Mouse (Mus musculus) liver, postnatal 0 days (tissue): ENCODE measurements around the gene Mtmr3.

Source experiments
- CTCF ChIP-seq: sonication (generic); IDR thresholded peaks from 2 replicates; pipeline ENCODE4 v1.5.1; 2016; ENCODE audit warnings: antibody characterized with exemption, low read depth
- EP300 ChIP-seq: IDR thresholded peaks from 2 replicates; pipeline ENCODE4 v1.6.1; 2016; ENCODE audit warnings: antibody characterized with exemption, low read depth, mild to moderate bottlenecking

DNA sequence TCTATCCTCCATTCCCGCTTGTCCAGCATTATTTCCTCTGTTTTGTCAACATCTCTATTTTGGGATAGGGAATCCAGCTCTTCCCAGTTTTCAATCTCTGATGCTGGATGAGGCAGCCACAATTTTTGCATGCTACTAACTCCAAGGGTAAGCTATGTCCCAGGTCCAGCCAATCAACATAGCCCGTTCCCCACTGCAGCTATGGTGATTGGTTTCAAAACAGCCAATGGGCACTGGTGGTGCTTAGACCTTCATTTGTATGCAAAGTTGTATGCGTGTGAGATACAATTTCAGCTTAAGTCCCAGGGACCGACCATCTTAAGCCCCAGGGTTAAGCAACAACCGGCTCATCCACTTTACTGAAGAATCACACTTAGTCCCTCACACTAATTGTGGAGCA lies 28.3 kb upstream of the Mtmr3 start:
- no peak for TF ChIP-seq EP300
- TF ChIP-seq CTCF = no peak
